Mouse (Mus musculus) thymus, postnatal 14 days (tissue): ENCODE data around the gene Adamts9.

ENCODE experiments used
- DNase-seq: peaks from one replicate; pipeline ENCODE4 v3.0.0; 2021

The Adamts9 gene

GRCm38 (mm10) chr6:92858721-92859510 is 84.4 kb downstream of the Adamts9 start:
- no peak for DNase-seq

GRCm38 (mm10) chr6:92857761-92858160 is 85.5 kb downstream of the Adamts9 start:
- DNase-seq: no peak

GRCm38 (mm10) chr6:92854873-92855272 is 88.4 kb downstream of the Adamts9 start:
- DNase-seq: no peak

GRCm38 (mm10) chr6:92850250-92850649 is 93.0 kb downstream of the Adamts9 start:
- DNase-seq: no peak

GRCm38 (mm10) chr6:92849208-92849607 is 94.1 kb downstream of the Adamts9 start:
- DNase-seq: no peak

- DNase-seq: no peak
These were observed 96.7 kb downstream of the Adamts9 start for GRCm38 (mm10) chr6:92846614-92847013.

GRCm38 (mm10) chr6:92845898-92846297 is 97.4 kb downstream of the Adamts9 start:
- no peak for DNase-seq

GRCm38 (mm10) chr6:92843474-92843873 is 99.8 kb downstream of the Adamts9 start:
- no peak for DNase-seq

GRCm38 (mm10) chr6:92842000-92842399 is 101.3 kb downstream of the Adamts9 start:
- no peak for DNase-seq

- no peak for DNase-seq
These were observed 112.2 kb downstream of the Adamts9 start for GRCm38 (mm10) chr6:92831106-92831505.

- no peak for DNase-seq
These were observed 114.1 kb downstream of the Adamts9 start for GRCm38 (mm10) chr6:92829148-92829547.

- no peak for DNase-seq
These were observed 115.9 kb downstream of the Adamts9 start for GRCm38 (mm10) chr6:92827360-92827759.

GRCm38 (mm10) chr6:92826561-92826960 is 116.7 kb downstream of the Adamts9 start:
- no peak for DNase-seq

- no peak for DNase-seq
These were observed 119.3 kb downstream of the Adamts9 start for GRCm38 (mm10) chr6:92823991-92824390.

- no peak for DNase-seq
These were observed 121.3 kb downstream of the Adamts9 start for GRCm38 (mm10) chr6:92822006-92822405.

- DNase-seq: no peak
These were observed 121.7 kb downstream of the Adamts9 start for GRCm38 (mm10) chr6:92821606-92822005.

- no peak for DNase-seq
These were observed 125.6 kb downstream of the Adamts9 start for GRCm38 (mm10) chr6:92817661-92818060.

GRCm38 (mm10) chr6:92816311-92816751 is 127.0 kb downstream of the Adamts9 start, which contains the start of gene A730049H05Rik:
Gene A730049H05Rik (plus strand): TSS chr6:92816478.
- DNase-seq: no peak

- DNase-seq: no peak
These were observed 130.5 kb downstream of the Adamts9 start for GRCm38 (mm10) chr6:92812702-92813370.

GRCm38 (mm10) chr6:92811566-92811965 is 131.7 kb downstream of the Adamts9 start:
- no peak for DNase-seq

- no peak for DNase-seq
These were observed 132.7 kb downstream of the Adamts9 start for GRCm38 (mm10) chr6:92810628-92811027.

GRCm38 (mm10) chr6:92809818-92810217 is 133.5 kb downstream of the Adamts9 start:
- no peak for DNase-seq

- no peak for DNase-seq
These were observed 138.9 kb downstream of the Adamts9 start for GRCm38 (mm10) chr6:92804254-92804971.
